Mouse (Mus musculus) olfactory bulb, adult 2 months (tissue): ENCODE measurements around the gene Ccdc17. TPM values are rescaled to one million over a fixed set of nuclear protein-coding genes. Genes with fewer than 3 reads are reported as not detected.

ENCODE experiments used
- H3K27ac ChIP-seq: fragments of 200-500 bp; 2 replicates; pipeline ENCODE4 v1.5.1; 2012; ENCODE audit warnings: low read depth, low read length; ENCODE audit not compliant: insufficient read depth
- H3K4me1 ChIP-seq: fragments of 200-500 bp; 2 replicates; pipeline ENCODE4 v1.6.1; 2012; ENCODE audit warnings: low read length; ENCODE audit not compliant: control insufficient read depth, insufficient read depth
- H3K4me3 ChIP-seq: fragments of 200-500 bp; 2 replicates; pipeline ENCODE4 v1.5.1; 2012; ENCODE audit warnings: mild to moderate bottlenecking, low read depth, low read length, moderate library complexity; ENCODE audit not compliant: insufficient read depth
- CTCF ChIP-seq: fragments of 200-500 bp; IDR thresholded peaks from 2 replicates; pipeline ENCODE4 v1.5.1; 2012; ENCODE audit warnings: low read depth, mild to moderate bottlenecking, low read length, moderate library complexity; ENCODE audit not compliant: insufficient read depth
- POLR2A ChIP-seq: fragments of 200-500 bp; IDR thresholded peaks from 2 replicates; pipeline ENCODE4 v1.6.1; 2012; ENCODE audit warnings: mild to moderate bottlenecking, low read depth, low read length, moderate library complexity; ENCODE audit not compliant: insufficient read depth
- WGBS: fragments of 180-500 bp; shearing (Covaris S2); methylation state at CpG from one replicate; pipeline ENCODE4 v1.1.7; 2018; 5-methylcytosine and 5-hydroxymethylcytosine counted together
- polyA plus RNA-seq: library from polyadenylated mRNA; stranded (reverse); fragments of >200 nt; gene quantifications from 2 replicates; pipeline ENCODE4 v1.2.4, GENCODE M21; 2012; ENCODE audit warnings: low replicate concordance; ENCODE audit not compliant: missing spikeins, insufficient read depth, insufficient read length

The Ccdc17 gene
- polyA plus RNA-seq, 1 experiment: not detected

DNA sequence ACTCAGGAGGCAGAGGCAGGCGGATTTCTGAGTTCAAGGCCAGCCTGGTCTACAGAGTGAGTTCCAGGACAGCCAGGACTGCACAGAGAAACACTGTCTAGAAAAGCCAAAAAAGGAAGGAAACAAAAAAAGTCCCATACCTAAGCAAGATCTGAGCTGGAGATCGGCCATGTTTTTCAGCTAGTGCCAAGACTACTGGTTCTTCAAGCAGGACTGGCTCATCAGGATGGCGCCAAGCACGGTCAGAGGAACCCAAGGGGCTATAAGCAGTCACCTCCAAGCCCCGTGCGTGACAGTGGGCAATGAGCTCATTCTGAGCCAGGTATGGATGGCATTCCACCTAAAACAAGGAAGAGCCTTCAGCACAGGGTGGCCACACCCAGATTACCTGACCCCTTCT, 42.4 kb downstream of the Ccdc17 start:
- no peak overlapping the region for H3K4me3 ChIP-seq
- no peaks in the 10 kb centered on the region for H3K4me1 ChIP-seq
- no peak for TF ChIP-seq CTCF
- no peak for TF ChIP-seq POLR2A
- 96% methylated on average over 6 of the region's 6 CpGs for WGBS
- H3K27ac ChIP-seq: no peak overlapping the region

DNA sequence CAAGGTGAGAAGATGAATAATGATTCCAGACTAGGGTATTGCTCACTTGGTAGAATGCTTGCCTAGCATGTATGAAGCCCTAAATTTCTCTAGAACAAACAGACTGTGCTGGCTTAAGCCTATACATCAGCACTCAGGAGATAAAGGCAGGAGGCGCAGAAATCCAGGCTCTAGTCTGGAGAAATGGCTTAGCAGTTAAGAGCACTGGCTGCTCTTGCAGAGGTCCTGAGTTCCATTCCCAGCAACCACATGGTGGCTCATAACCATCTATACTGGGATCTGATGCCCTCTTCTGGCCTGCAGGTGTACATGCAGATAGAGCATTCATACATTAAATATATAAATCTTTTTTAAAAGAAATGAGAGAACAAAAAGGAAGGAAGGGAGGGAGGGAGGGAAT, 45.6 kb downstream of the Ccdc17 start:
- TF ChIP-seq POLR2A: no peak
- Histone ChIP-seq H3K27ac (no peak overlapping the region), H3K4me1 (0 out of 2 replicates have a peak, but pooled peaks cover 3% of the 10 kb centered on the region), H3K4me3 (no peak overlapping the region)
- 97% methylated on average over 1 of the region's 1 CpGs for WGBS

DNA sequence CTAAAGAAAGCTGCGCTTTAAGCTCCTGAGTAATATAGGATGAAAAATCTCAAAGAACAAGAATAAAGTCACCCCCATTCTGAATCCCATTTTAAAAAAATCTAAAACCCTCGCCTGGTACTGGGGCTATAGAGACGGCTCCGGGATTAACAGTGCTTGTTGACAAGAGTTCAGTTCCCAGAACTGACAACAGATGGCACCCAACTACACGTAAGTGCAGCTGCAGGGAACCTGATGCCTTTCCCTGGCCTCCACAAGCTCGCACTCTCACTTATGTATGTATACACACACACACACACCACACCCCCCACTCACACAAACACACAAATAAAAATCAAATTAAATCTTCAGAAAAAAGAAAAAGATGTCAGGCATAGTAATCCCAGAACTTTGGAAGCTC, 47.9 kb downstream of the Ccdc17 start:
- Histone ChIP-seq H3K4me3 (no peak overlapping the region), H3K4me1 (0 out of 2 replicates have a peak, but pooled peaks cover 3% of the 10 kb centered on the region), H3K27ac (no peak overlapping the region)
- 32% methylated on average over 6 of the region's 6 CpGs for WGBS
- TF ChIP-seq POLR2A (no peak), CTCF (0 out of 2 replicates have a peak, but pooled peaks have one; percentile 19)

DNA sequence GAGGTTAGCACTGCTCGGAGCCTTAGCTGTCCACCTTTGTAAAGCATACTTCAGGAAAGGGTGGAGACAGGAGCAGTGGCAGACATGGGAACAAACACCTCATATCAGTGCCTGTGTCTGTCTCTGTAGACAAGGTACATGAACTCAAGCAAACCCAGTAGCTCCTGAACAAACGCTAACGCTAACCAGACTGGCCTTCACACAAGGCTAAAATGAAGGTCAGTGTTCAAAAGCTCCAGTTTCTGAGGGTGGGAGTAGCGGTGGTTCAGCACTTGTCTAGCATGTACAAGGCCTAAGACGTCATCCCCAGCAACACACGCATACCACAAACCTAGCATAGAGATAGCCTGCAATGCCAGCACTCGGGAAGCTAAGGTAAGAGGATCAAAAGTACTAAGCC, 49.2 kb downstream of the Ccdc17 start:
- H3K27ac ChIP-seq: no peak overlapping the region
- 84% methylated on average over 7 of the region's 7 CpGs for WGBS
- TF ChIP-seq POLR2A (no peak), CTCF (no peak)
- peaks cover 5% of the 10 kb centered on the region; the same call in 1 of the 2 replicates for H3K4me1 ChIP-seq
- H3K4me3 ChIP-seq: no peak overlapping the region

DNA sequence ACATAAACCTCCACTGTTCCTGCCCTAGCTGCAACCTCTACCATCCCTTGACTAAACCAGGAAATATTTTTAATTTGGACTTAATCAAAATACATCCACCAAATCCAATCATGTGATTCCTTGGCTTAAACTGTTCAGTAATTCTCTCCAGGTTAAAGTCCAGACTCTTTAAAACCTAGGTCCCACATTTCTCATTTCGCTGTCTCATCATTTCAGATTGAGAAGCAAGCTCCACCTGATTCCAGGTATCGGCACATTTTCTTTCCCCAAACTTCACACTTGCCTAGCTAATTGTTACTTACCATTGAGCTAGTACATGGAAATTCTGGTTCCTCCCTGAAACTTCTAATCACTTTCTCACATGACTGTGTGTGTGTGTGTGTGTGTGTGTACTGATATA, 53.0 kb downstream of the Ccdc17 start:
- Histone ChIP-seq H3K4me1 (peaks cover 5% of the 10 kb centered on the region; the same call in 1 of the 2 replicates), H3K4me3 (no peak overlapping the region), H3K27ac (no peak overlapping the region)
- WGBS: 88% methylated on average over 2 of the region's 2 CpGs
- TF ChIP-seq CTCF (no peak), POLR2A (no peak)

Other genes starting within 250 kb of the Ccdc17 start
- 867 TPM in 1 of 2 replicates, not detected in the other for gene Mast2, start 132.5 kb upstream of the Ccdc17 start, polyA plus RNA-seq
- gene Ipp, start 89.1 kb upstream of the Ccdc17 start, polyA plus RNA-seq: not detected in 2 replicates
- gene Tmem69, start 40.7 kb upstream of the Ccdc17 start, polyA plus RNA-seq: not detected in 2 replicates
- 174 TPM in 1 of 2 replicates, not detected in the other for gene Gpbp1l1, start 39.0 kb upstream of the Ccdc17 start, polyA plus RNA-seq
- gene Nasp, start 31.3 kb downstream of the Ccdc17 start, polyA plus RNA-seq: not detected in 2 replicates
- gene Akr1a1, start 55.0 kb downstream of the Ccdc17 start, polyA plus RNA-seq: 1,277 TPM in 1 of 2 replicates, not detected in the other
- gene Prdx1, start 88.9 kb downstream of the Ccdc17 start, polyA plus RNA-seq: 633 TPM in 1 of 2 replicates, not detected in the other
- not detected in 2 replicates for gene Mmachc, start 111.8 kb downstream of the Ccdc17 start, polyA plus RNA-seq
- not detected in 2 replicates for gene Ccdc163, start 111.9 kb downstream of the Ccdc17 start, polyA plus RNA-seq
- not detected in 2 replicates for gene Tesk2, start 124.3 kb downstream of the Ccdc17 start, polyA plus RNA-seq
- not detected in 2 replicates for gene Toe1, start 211.0 kb downstream of the Ccdc17 start, polyA plus RNA-seq
- gene Mutyh, start 211.1 kb downstream of the Ccdc17 start, polyA plus RNA-seq: not detected in 2 replicates
- not detected in 2 replicates for gene Hpdl, start 225.1 kb downstream of the Ccdc17 start, polyA plus RNA-seq